Mouse (Mus musculus) intestine, postnatal 0 days (tissue): ENCODE results near the gene Fndc8. TPM values are rescaled to one million over a fixed set of nuclear protein-coding genes. Genes with fewer than 3 reads are reported as not detected.

Source experiments
- ATAC-seq: fragments of 200-750 bp; cut with Nextera tagmentation; 2 replicates; pipeline ENCODE4 v1.8.0; 2017; ENCODE audit warnings: mild to moderate bottlenecking, moderate TSS enrichment, moderate library complexity
- H3K27ac ChIP-seq: fragments of 300-500 bp; sonication (generic); 2 replicates; pipeline ENCODE4 v1.5.1; 2014; ENCODE audit warnings: mild to moderate bottlenecking, low read depth, low read length, moderate library complexity
- H3K27me3 ChIP-seq: fragments of 300-500 bp; sonication (generic); replicated peaks from 2 replicates; pipeline ENCODE4 v1.6.1; 2014; ENCODE audit warnings: low read length, mixed read lengths; ENCODE audit not compliant: control insufficient read depth, insufficient read depth
- H3K36me3 ChIP-seq: fragments of 300-500 bp; sonication (generic); 2 replicates; pipeline ENCODE4 v1.6.1; 2014; ENCODE audit warnings: mild to moderate bottlenecking, moderate library complexity; ENCODE audit not compliant: control insufficient read depth, insufficient read depth
- H3K4me1 ChIP-seq: fragments of 300-500 bp; sonication (generic); replicated peaks from 2 replicates; pipeline ENCODE4 v1.6.1; 2014; ENCODE audit warnings: antibody characterized with exemption, low read length, mixed read lengths; ENCODE audit not compliant: control insufficient read depth, insufficient read depth
- H3K4me2 ChIP-seq: fragments of 300-500 bp; sonication (generic); replicated peaks from 2 replicates; pipeline ENCODE4 v1.6.1; 2014; ENCODE audit warnings: low read depth, mild to moderate bottlenecking, moderate library complexity
- H3K4me3 ChIP-seq: fragments of 300-500 bp; sonication (generic); 2 replicates; pipeline ENCODE4 v1.5.1; 2014; ENCODE audit warnings: low read depth, low read length
- H3K9ac ChIP-seq: fragments of 300-500 bp; sonication (generic); 2 replicates; pipeline ENCODE4 v1.6.1; 2014; ENCODE audit warnings: mild to moderate bottlenecking, low read depth, low read length
- H3K9me3 ChIP-seq: fragments of 300-500 bp; sonication (generic); 2 replicates; pipeline ENCODE4 v1.6.1; 2016; ENCODE audit warnings: mixed run types; ENCODE audit not compliant: control insufficient read depth
- CTCF ChIP-seq: sonication (generic); IDR thresholded peaks from 2 replicates; pipeline ENCODE4 v1.5.1; 2016; ENCODE audit warnings: low read depth, mild to moderate bottlenecking, control low read depth, antibody characterized with exemption, moderate library complexity
- WGBS: fragments of 180-500 bp; shearing (Covaris S2); extraction: QIAGEN DNeasy Blood & Tissue Kit; methylation state at CpG from one replicate; pipeline ENCODE4 v1.1.7; 2014; 5-methylcytosine and 5-hydroxymethylcytosine counted together
- polyA plus RNA-seq: library from polyadenylated mRNA; unstranded; fragments of >200 nt; fragmentation: Nextera tagmentation; extraction: Ambion mirVana; gene quantifications from 2 replicates; pipeline ENCODE4 v1.2.1, GENCODE M21; 2015

Fndc8 gene
- polyA plus RNA-seq, 1 experiment from 2014 or later = 0.16 TPM

- Histone ChIP-seq H3K27me3 (no peaks in the 10 kb centered on the region), H3K4me1 (no peaks in the 10 kb centered on the region), H3K9me3 (no peaks in the 10 kb centered on the region), H3K9ac (peak within 1 kb of the TSS; percentile 57), H3K27ac (no peak within 1 kb of the TSS), H3K4me2 (peak within 1 kb of the TSS; percentile 83), H3K36me3 (peaks cover 23% of the 10 kb centered on the region), H3K4me3 (peak within 1 kb of the TSS; percentile 68)
- WGBS = 1% methylated on average over 73 of the region's 73 CpGs
- ATAC-seq = peak; percentile 86
- TF ChIP-seq CTCF = peak; percentile 97
Measured at GRCm38 (mm10) chr11:82907651-82908607, 16.0 kb downstream of the Fndc8 start, which contains the start of gene Nle1. Gene Nle1, minus strand, starts transcription at chr11:82908411.

GRCm38 (mm10) chr11:82908608-82908989 lies 16.7 kb downstream of the Fndc8 start:
- H3K27me3 ChIP-seq = 0 out of 2 replicates have a peak, but pooled peaks cover 3% of the 10 kb centered on the region
- 64% methylated on average over 10 of the region's 10 CpGs for WGBS
- H3K36me3 ChIP-seq = peaks cover 17% of the 10 kb centered on the region
- TF ChIP-seq CTCF = no peak
- peak overlapping the region; percentile 83 for H3K4me2 ChIP-seq
- H3K9ac ChIP-seq = 0 out of 2 replicates have a peak overlapping the region, but pooled peaks have one; percentile 57
- no peaks in the 10 kb centered on the region for H3K4me1 ChIP-seq
- no peaks in the 10 kb centered on the region for H3K9me3 ChIP-seq
- peak; percentile 48; the same call in 1 of the 2 replicates for ATAC-seq
- peak overlapping the region; percentile 68 for H3K4me3 ChIP-seq
- H3K27ac ChIP-seq = no peak overlapping the region

GRCm38 (mm10) chr11:82910250-82910649 lies 18.3 kb downstream of the Fndc8 start, which contains the start of gene Unc45b:
Gene Unc45b, plus strand, starts transcription at chr11:82910550.
- ATAC-seq = no peak
- H3K36me3 ChIP-seq = 0 out of 2 replicates have a peak, but pooled peaks cover 2% of the 10 kb centered on the region
- no peak within 1 kb of the TSS for H3K27ac ChIP-seq
- no peak for TF ChIP-seq CTCF
- H3K4me2 ChIP-seq = no peak within 1 kb of the TSS
- whole genome bisulfite sequencing = 82% methylated on average over 4 of the region's 4 CpGs
- H3K9ac ChIP-seq = no peak within 1 kb of the TSS
- no peaks in the 10 kb centered on the region for H3K9me3 ChIP-seq
- no peaks in the 10 kb centered on the region for H3K4me1 ChIP-seq
- H3K27me3 ChIP-seq = 0 out of 2 replicates have a peak, but pooled peaks cover 6% of the 10 kb centered on the region
- no peak within 1 kb of the TSS for H3K4me3 ChIP-seq

- Histone ChIP-seq H3K36me3 (no peaks in the 10 kb centered on the region), H3K9me3 (no peaks in the 10 kb centered on the region), H3K4me2 (no peak overlapping the region), H3K4me1 (no peaks in the 10 kb centered on the region), H3K27ac (no peak overlapping the region), H3K4me3 (no peak overlapping the region), H3K27me3 (0 out of 2 replicates have a peak, but pooled peaks cover 6% of the 10 kb centered on the region), H3K9ac (no peak overlapping the region)
- TF ChIP-seq CTCF = no peak
- ATAC-seq = no peak
- WGBS = 66% methylated on average over 11 of the region's 11 CpGs
Measured at GRCm38 (mm10) chr11:82910679-82911389, 18.9 kb downstream of the Fndc8 start.

- Histone ChIP-seq H3K4me3 (no peak overlapping the region), H3K4me1 (no peaks in the 10 kb centered on the region), H3K36me3 (no peaks in the 10 kb centered on the region), H3K4me2 (peak overlapping the region; percentile 35; the same call in 1 of the 2 replicates), H3K27ac (no peak overlapping the region), H3K27me3 (0 out of 2 replicates have a peak, but pooled peaks cover 6% of the 10 kb centered on the region), H3K9me3 (no peaks in the 10 kb centered on the region), H3K9ac (no peak overlapping the region)
- TF ChIP-seq CTCF = peak; percentile 99
- 8% methylated on average over 16 of the region's 16 CpGs for WGBS
- peak; percentile 41; the same call in 1 of the 2 replicates for ATAC-seq
Measured at GRCm38 (mm10) chr11:82914711-82915352, 22.9 kb downstream of the Fndc8 start.
